Mouse (Mus musculus): ENCODE measurements at regions not wholly inside any gene's neighbourhood (a gene's known extent, or its start where the extent isn't known, plus 50 kb on each side); places are given as distances from the start of the nearest gene placed in this dataset.

DNA sequence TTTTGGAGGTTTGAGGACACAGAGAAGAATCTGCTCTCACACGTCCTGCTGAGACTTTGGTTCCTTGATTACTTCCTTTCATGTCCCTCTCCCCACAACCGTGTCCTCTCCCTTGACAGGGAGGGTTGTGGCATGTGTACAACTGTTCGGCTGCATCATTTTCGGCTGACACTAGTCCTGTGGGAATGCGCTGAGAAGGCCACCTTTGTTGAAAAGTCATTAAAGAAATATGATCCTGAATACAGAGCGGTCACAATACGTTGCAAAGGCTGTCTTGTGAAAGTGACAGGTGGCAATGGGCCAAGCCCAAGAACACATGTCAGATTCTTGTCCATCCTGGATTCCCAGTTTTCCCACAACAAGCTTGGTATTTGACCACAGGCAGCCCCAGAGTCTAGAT lies 92.8 kb upstream of the Tut7 start:
- no peak overlapping the region for H3K27ac ChIP-seq (ENCODE audit: insufficient read depth, low read length)
- H3K4me1 ChIP-seq (ENCODE audit: control insufficient read depth, insufficient read depth, low read length): no peaks in the 10 kb centered on the region
- H3K27me3 ChIP-seq (ENCODE audit: control insufficient read depth, insufficient read depth, low read length): no peaks in the 10 kb centered on the region
- 60% methylated on average over 7 of the region's 7 CpGs for WGBS
- H3K4me3 ChIP-seq (replicated peaks; ENCODE audit: insufficient read depth, low read depth, low read length): no peak overlapping the region
- no peak for TF ChIP-seq CTCF (IDR thresholded peaks at IDR 0.05; ENCODE audit: borderline replicate concordance, insufficient read depth, low read depth, low read length)
- TF ChIP-seq POLR2A (IDR thresholded peaks at IDR 0.05; ENCODE audit: borderline replicate concordance, insufficient read depth, low read length): no peak
- no peak for DNase-seq

DNA sequence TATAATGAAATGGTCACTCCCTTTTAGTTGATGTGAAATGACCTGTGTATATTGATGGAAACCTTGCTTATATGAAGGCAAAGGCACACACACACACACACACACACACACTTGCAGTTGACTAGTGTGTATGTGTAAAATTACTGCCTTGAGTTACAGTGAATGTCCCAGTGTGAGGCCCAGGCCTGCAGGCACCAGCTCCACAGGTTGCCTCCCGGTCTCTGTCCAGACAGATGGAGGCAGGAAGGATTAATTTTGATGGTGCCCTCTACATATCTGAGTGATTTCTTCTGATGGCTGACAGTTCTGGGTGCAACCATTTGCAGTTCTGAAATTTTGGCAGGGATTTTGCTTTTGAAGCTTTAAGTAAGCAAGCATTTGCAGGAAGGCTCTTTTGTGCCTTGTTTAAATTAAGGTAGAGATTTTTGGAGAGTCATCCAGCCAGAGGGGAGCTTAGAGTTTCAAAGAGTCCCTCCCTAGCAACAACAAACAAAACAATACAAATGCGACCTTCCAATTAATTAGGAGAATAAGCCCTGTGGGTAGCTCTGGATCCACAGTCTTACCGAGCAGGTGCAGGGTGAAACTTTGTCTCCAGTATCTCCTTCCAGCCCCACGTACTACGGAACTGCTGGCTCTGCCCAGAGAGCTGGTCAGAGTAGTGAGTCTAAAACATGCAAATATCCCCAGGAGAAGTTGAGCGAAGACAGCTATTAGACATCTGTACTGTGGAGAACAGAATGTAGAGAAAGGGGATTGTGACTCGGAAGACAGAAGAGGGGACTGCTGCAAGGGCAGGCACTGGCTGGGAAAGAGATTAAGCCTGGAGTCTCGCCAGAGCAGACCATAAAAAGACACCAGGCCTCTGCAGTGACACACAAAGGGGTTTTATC lies 87.5 kb upstream of the Tut7 start:
- TF ChIP-seq POLR2A (IDR thresholded peaks at IDR 0.05; ENCODE audit: borderline replicate concordance, insufficient read depth, low read length) (no peak), CTCF (IDR thresholded peaks at IDR 0.05; ENCODE audit: borderline replicate concordance, insufficient read depth, low read depth, low read length) (no peak)
- no peak overlapping the region for H3K4me3 ChIP-seq (replicated peaks; ENCODE audit: insufficient read depth, low read depth, low read length)
- no peaks in the 10 kb centered on the region for H3K27me3 ChIP-seq (ENCODE audit: control insufficient read depth, insufficient read depth, low read length)
- H3K27ac ChIP-seq (ENCODE audit: insufficient read depth, low read length): no peak overlapping the region
- DNase-seq: no peak
- WGBS: 18% methylated on average over 8 of the region's 8 CpGs
- no peaks in the 10 kb centered on the region; the same call in 1 of the 2 replicates for H3K4me1 ChIP-seq (ENCODE audit: control insufficient read depth, insufficient read depth, low read length)

DNA sequence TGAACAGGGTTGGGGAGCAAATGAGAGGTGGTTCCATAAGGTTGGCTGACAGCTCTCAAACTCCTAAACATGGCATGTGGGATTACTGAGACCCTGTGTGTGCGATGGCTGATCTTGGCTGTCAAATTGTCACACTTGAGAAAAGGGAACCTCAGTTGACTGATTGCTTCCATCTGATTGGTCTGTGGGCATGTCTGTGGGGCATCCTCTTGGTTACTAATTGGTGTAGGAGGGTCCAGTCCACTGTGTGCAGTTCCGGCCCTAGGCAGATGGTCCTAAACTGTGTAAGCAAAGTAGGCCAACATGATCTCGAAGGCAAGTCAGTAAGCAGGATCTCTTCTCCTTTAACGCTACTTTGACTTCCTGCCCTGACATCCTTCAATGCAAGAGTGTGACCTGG lies 86.5 kb upstream of the Tut7 start:
- Histone ChIP-seq H3K4me3 (replicated peaks; ENCODE audit: insufficient read depth, low read depth, low read length) (no peak overlapping the region), H3K27ac (ENCODE audit: insufficient read depth, low read length) (no peak overlapping the region), H3K27me3 (ENCODE audit: control insufficient read depth, insufficient read depth, low read length) (no peaks in the 10 kb centered on the region), H3K4me1 (ENCODE audit: control insufficient read depth, insufficient read depth, low read length) (no peaks in the 10 kb centered on the region; the same call in 1 of the 2 replicates)
- no peak for DNase-seq
- 78% methylated on average over 4 of the region's 4 CpGs for WGBS
- TF ChIP-seq POLR2A (IDR thresholded peaks at IDR 0.05; ENCODE audit: borderline replicate concordance, insufficient read depth, low read length): no peak
- no peak for TF ChIP-seq CTCF (IDR thresholded peaks at IDR 0.05; ENCODE audit: borderline replicate concordance, insufficient read depth, low read depth, low read length)

DNA sequence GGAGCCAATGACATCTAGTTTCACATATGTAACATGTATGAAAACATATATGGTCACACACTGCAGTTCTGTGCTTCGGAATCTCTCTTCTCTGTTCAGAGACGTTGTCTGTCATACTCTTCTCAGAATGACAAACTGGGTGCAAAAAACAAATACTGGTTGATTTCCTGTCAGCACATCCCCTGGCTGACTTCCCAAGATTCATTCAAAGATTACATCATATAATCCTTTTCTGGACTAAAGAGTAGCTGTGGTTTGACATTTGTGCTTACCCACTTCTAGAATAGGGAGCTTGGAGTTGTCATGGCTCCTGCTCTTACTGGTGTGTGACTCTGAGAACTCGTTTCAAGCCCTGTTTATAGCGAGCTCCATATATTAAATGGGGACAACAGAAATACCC lies 85.8 kb upstream of the Tut7 start:
- H3K4me3 ChIP-seq (replicated peaks; ENCODE audit: insufficient read depth, low read depth, low read length): no peak overlapping the region
- no peak for DNase-seq
- TF ChIP-seq POLR2A (IDR thresholded peaks at IDR 0.05; ENCODE audit: borderline replicate concordance, insufficient read depth, low read length): no peak
- TF ChIP-seq CTCF (IDR thresholded peaks at IDR 0.05; ENCODE audit: borderline replicate concordance, insufficient read depth, low read depth, low read length): no peak
- no peak overlapping the region for H3K27ac ChIP-seq (ENCODE audit: insufficient read depth, low read length)
- WGBS: 96% methylated on average over 4 of the region's 4 CpGs
- H3K27me3 ChIP-seq (ENCODE audit: control insufficient read depth, insufficient read depth, low read length): no peaks in the 10 kb centered on the region
- no peaks in the 10 kb centered on the region; the same call in 1 of the 2 replicates for H3K4me1 ChIP-seq (ENCODE audit: control insufficient read depth, insufficient read depth, low read length)

DNA sequence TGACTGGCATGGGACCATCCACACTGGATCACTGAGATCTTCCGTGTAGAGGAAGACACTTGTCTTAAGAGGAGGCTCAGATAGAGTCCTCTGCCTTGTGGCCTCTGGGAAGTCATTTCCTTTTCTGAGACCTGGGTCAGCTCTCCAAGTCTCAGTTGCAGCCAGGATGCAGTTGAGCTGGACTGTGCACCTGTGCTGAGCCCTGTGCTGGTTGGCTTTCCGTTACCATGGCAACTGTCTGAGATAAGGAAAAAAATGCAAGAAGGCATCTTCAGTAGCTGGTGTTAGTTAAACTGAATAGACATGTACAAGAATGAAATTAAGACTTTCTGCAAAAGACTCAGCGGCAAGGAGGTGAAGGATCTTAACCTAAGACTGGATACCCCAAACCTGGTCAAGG lies 82.5 kb upstream of the Tut7 start:
- DNase-seq: no peak
- no peak overlapping the region for H3K27ac ChIP-seq (ENCODE audit: insufficient read depth, low read length)
- no peaks in the 10 kb centered on the region for H3K4me1 ChIP-seq (ENCODE audit: control insufficient read depth, insufficient read depth, low read length)
- no peak overlapping the region for H3K4me3 ChIP-seq (replicated peaks; ENCODE audit: insufficient read depth, low read depth, low read length)
- WGBS: 67% methylated on average over 3 of the region's 3 CpGs
- TF ChIP-seq CTCF (IDR thresholded peaks at IDR 0.05; ENCODE audit: borderline replicate concordance, insufficient read depth, low read depth, low read length) (no peak), POLR2A (IDR thresholded peaks at IDR 0.05; ENCODE audit: borderline replicate concordance, insufficient read depth, low read length) (no peak)
- H3K27me3 ChIP-seq (ENCODE audit: control insufficient read depth, insufficient read depth, low read length): no peaks in the 10 kb centered on the region

DNA sequence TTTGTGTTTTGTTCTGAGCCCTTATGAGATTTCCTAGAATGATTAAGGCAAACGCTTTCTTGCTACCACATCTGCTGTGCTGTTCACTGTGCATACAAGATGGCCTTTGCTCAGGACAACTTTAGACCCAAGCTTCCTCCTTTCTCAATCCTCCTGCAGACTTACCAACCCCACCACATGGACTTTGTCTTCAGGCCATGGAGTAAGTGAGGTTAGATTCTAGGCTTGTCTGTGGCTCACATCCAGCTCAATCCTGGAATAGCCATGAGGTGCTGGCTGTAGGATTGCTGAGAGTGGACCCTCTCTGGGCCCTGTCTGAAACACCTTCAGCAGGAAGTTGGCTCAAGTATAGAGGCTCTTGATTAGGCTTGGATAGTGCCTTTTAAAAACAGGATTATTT lies 81.5 kb upstream of the Tut7 start:
- no peak for TF ChIP-seq CTCF (IDR thresholded peaks at IDR 0.05; ENCODE audit: borderline replicate concordance, insufficient read depth, low read depth, low read length)
- no peak for TF ChIP-seq POLR2A (IDR thresholded peaks at IDR 0.05; ENCODE audit: borderline replicate concordance, insufficient read depth, low read length)
- no peak for DNase-seq
- no peak overlapping the region for H3K4me3 ChIP-seq (replicated peaks; ENCODE audit: insufficient read depth, low read depth, low read length)
- H3K4me1 ChIP-seq (ENCODE audit: control insufficient read depth, insufficient read depth, low read length): no peaks in the 10 kb centered on the region
- no peak overlapping the region for H3K27ac ChIP-seq (ENCODE audit: insufficient read depth, low read length)
- no peaks in the 10 kb centered on the region for H3K27me3 ChIP-seq (ENCODE audit: control insufficient read depth, insufficient read depth, low read length)
- WGBS: 79% methylated on average over 1 of the region's 1 CpGs

DNA sequence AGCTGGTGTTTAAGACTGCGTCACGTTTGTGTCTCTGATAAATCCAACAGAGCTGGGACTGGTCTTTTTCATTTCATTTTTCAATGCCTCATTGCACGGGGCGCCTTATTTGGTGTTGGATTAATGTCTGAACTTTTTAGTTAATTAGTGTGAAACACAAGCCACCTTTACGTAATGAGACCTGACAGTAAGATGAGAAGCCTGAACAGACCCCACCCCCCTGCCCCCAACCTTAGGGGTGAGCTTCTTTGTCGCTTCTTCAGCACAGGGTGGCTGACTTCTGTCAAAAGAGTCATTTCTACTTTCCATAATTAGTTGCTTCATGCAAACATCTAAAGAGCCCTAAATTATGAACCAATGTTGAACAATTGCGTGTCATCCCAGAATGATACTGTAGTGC lies 76.6 kb upstream of the Tut7 start:
- TF ChIP-seq POLR2A (IDR thresholded peaks at IDR 0.05; ENCODE audit: borderline replicate concordance, insufficient read depth, low read length) (no peak), CTCF (IDR thresholded peaks at IDR 0.05; ENCODE audit: borderline replicate concordance, insufficient read depth, low read depth, low read length) (no peak)
- 42% methylated on average over 7 of the region's 7 CpGs for WGBS
- H3K27ac ChIP-seq (ENCODE audit: insufficient read depth, low read length): no peak overlapping the region

DNA sequence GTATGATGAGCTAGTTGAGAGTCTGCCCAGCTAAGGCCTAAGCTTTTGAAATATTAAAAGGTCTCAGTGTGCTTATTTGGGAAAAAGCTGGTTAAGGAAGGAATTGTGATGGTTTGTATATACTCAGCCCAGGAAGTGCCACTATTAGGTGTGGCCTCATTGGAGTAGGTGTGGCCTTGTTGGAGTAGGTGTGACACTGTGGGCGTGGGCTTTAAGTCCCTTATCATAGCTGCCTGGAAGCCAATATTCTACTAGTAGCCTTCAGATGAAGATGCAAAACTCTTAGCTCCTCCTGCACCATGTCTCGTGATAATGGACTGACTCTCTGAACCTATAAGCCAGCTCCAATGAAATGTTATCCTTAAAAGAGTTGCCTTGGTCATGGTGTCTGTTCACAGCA lies 72.8 kb upstream of the Tut7 start:
- no peaks in the 10 kb centered on the region; the same call in 1 of the 2 replicates for H3K4me1 ChIP-seq (ENCODE audit: control insufficient read depth, insufficient read depth, low read length)
- 92% methylated on average over 2 of the region's 2 CpGs for WGBS
- no peak overlapping the region for H3K4me3 ChIP-seq (replicated peaks; ENCODE audit: insufficient read depth, low read depth, low read length)
- TF ChIP-seq CTCF (IDR thresholded peaks at IDR 0.05; ENCODE audit: borderline replicate concordance, insufficient read depth, low read depth, low read length): no peak
- no peak for TF ChIP-seq POLR2A (IDR thresholded peaks at IDR 0.05; ENCODE audit: borderline replicate concordance, insufficient read depth, low read length)
- H3K27ac ChIP-seq (ENCODE audit: insufficient read depth, low read length): no peak overlapping the region
- H3K27me3 ChIP-seq (ENCODE audit: control insufficient read depth, insufficient read depth, low read length): no peaks in the 10 kb centered on the region
- no peak for DNase-seq

More for the DNA sequence above, 76.6 kb upstream of the Tut7 start:
- Histone ChIP-seq H3K27me3 (ENCODE audit: control insufficient read depth, insufficient read depth, low read length) (no peaks in the 10 kb centered on the region), H3K4me1 (ENCODE audit: control insufficient read depth, insufficient read depth, low read length) (no peaks in the 10 kb centered on the region; the same call in 1 of the 2 replicates), H3K4me3 (replicated peaks; ENCODE audit: insufficient read depth, low read depth, low read length) (no peak overlapping the region)
- DNase-seq: no peak
